ENCODE assay signal across 8 mouse cellular contexts in the genomic region with DNA sequence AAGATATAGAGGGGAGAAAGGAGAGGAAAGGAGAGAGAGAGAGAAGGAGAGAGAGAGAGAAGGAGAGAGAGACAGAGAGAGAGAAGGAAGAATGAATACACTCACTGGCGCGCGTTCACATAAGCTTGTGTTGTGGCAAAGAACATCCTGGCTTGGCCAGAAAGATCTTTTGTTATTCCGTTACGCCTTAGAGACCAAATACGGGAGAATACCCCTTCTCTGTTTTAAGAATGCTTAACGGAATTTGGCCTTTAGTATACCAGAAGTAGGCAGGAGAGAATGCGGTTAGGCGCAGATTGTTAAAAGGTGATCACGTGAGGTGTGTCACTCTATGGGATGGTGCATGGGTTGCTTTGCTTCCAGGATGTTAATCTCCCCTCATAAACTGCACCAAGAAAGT. TPM values are rescaled to one million over a fixed set of nuclear protein-coding genes. Genes with fewer than 3 reads are reported as not detected.
DNase-seq lines count a peak whose midpoint lies in the region; ATAC-seq and TF ChIP-seq lines count a peak whose summit lies in the region.

No protein-coding gene starts in this region.

- peaks cover 18% of the 10 kb centered on the region for H3K4me1 ChIP-seq in hindbrain, embryonic 16.5 days (ENCODE audit: control insufficient read depth, insufficient read depth, low read depth, low read length)
- H3K4me1 ChIP-seq in midbrain, postnatal 0 days (ENCODE audit: insufficient read depth, low read length) = peaks cover 8% of the 10 kb centered on the region

- peak overlapping the region; percentile 96 for H3K27ac ChIP-seq in layer of hippocampus, adult 2 months
- H3K27ac ChIP-seq in hindbrain, embryonic 16.5 days (ENCODE audit: low read depth, low read length) = no peak overlapping the region
- H3K27ac ChIP-seq in midbrain, postnatal 0 days (ENCODE audit: low read depth, low read length) = peak overlapping the region; percentile 93

- no peaks in the 10 kb centered on the region for H3K9me3 ChIP-seq in hindbrain, embryonic 16.5 days (ENCODE audit: control insufficient read depth, low read length)
- no peaks in the 10 kb centered on the region for H3K9me3 ChIP-seq in midbrain, postnatal 0 days (ENCODE audit: low read length)

- no peak for TF ChIP-seq CTCF in layer of hippocampus, adult 2 months (conservative IDR thresholded peaks at IDR 0.05)
- TF ChIP-seq CTCF in midbrain, postnatal 0 days (IDR thresholded peaks at IDR 0.05) = no peak

- ATAC-seq in hindbrain, embryonic 16.5 days = no peak
- no peak for ATAC-seq in midbrain, postnatal 0 days (ENCODE audit: low FRiP score)

- no peak for DNase-seq in layer of hippocampus, adult 2 months (ENCODE audit: low spot score in 2 of 2)
- DNase-seq in layer of hippocampus, adult 18-20 months (ENCODE audit: low spot score in 2 of 2) = no peak
- DNase-seq in ZHBTc4 (ENCODE audit: low read depth, low spot score) = peak; percentile 23
- DNase-seq in midbrain, postnatal 0 days (ENCODE audit: low spot score) = no peak
- DNase-seq in embryo, embryonic 11 days = no peak
- no peak for DNase-seq in cerebellum, adult 8-10 months
- DNase-seq in cerebellum, adult 9-11 months = no peak

- H3K4me3 ChIP-seq in layer of hippocampus, adult 2 months = peak overlapping the region; percentile 76
- peak overlapping the region; percentile 90 for H3K4me3 ChIP-seq in hindbrain, embryonic 16.5 days (ENCODE audit: low read length)
- H3K4me3 ChIP-seq in midbrain, postnatal 0 days (ENCODE audit: low read depth, low read length) = peak overlapping the region; percentile 100

- H3K9ac ChIP-seq in hindbrain, embryonic 16.5 days (ENCODE audit: low read depth, low read length) = peak overlapping the region; percentile 98
- peak overlapping the region; percentile 99 for H3K9ac ChIP-seq in midbrain, postnatal 0 days (replicated peaks; ENCODE audit: low read length, poor library complexity, severe bottlenecking)

- no peaks in the 10 kb centered on the region for H3K27me3 ChIP-seq in hindbrain, embryonic 16.5 days (replicated peaks; ENCODE audit: control insufficient read depth, insufficient read depth, low read length)
- no peaks in the 10 kb centered on the region for H3K27me3 ChIP-seq in midbrain, postnatal 0 days (ENCODE audit: insufficient read depth, low read length)

- peak overlapping the region; percentile 57 for H3K4me2 ChIP-seq in hindbrain, embryonic 16.5 days (ENCODE audit: low read length)
- H3K4me2 ChIP-seq in midbrain, postnatal 0 days (ENCODE audit: low read depth, low read length, poor library complexity, severe bottlenecking) = peak overlapping the region; percentile 73

- 11% methylated on average over 10 of the region's 10 CpGs for WGBS in hindbrain, embryonic 16.5 days
- 5% methylated on average over 10 of the region's 10 CpGs for WGBS in midbrain, postnatal 0 days

- peaks cover 22% of the 10 kb centered on the region for H3K36me3 ChIP-seq in hindbrain, embryonic 16.5 days (ENCODE audit: control insufficient read depth, insufficient read depth, low read length)
- peaks cover 22% of the 10 kb centered on the region for H3K36me3 ChIP-seq in midbrain, postnatal 0 days (ENCODE audit: insufficient read depth, low read length)

RNA-seq across cellular contexts. Expression of gene Zswim8, which starts 0.9 kb away (rescaled TPM):
- total RNA-seq in layer of hippocampus, adult 2 months (2021) = 100 to 1,000 TPM; 189 to 206 TPM
- 100 to 1,000 TPM; 165 to 186 TPM for total RNA-seq in layer of hippocampus, adult 18-20 months (2021)
- polyA plus RNA-seq in hindbrain, embryonic 16.5 days (2015; fragmentation: Nextera tagmentation; extraction: Ambion mirVana) = 36.1 and 42.2 TPM in 2 replicates
- 154 and 183 TPM in 2 replicates for total RNA-seq in midbrain, postnatal 0 days (2014; rRNA removed)
- polyA plus RNA-seq in midbrain, postnatal 0 days (2015; fragmentation: Nextera tagmentation; extraction: Ambion mirVana) = 35.1 and 37.8 TPM in 2 replicates

RNA-seq across cellular contexts. Expression of gene Chchd1, which starts 5.4 kb away (rescaled TPM):
- 10 to 100 TPM; 53.4 to 56.9 TPM for total RNA-seq in layer of hippocampus, adult 2 months (2021)
- 10 to 100 TPM; 53.1 to 53.3 TPM for total RNA-seq in layer of hippocampus, adult 18-20 months (2021)
- polyA plus RNA-seq in hindbrain, embryonic 16.5 days (2015; fragmentation: Nextera tagmentation; extraction: Ambion mirVana) = 148 and 163 TPM in 2 replicates
- total RNA-seq in midbrain, postnatal 0 days (2014; rRNA removed) = 122 and 180 TPM in 2 replicates
- 186 and 195 TPM in 2 replicates for polyA plus RNA-seq in midbrain, postnatal 0 days (2015; fragmentation: Nextera tagmentation; extraction: Ambion mirVana)

RNA-seq across cellular contexts. Expression of gene Fut11, which starts 13.5 kb away (rescaled TPM):
- 10 to 100 TPM; 14.8 to 15.5 TPM for total RNA-seq in layer of hippocampus, adult 2 months (2021)
- 10 to 100 TPM; 14.5 to 14.7 TPM for total RNA-seq in layer of hippocampus, adult 18-20 months (2021)
- 29.1 and 30.1 TPM in 2 replicates for polyA plus RNA-seq in hindbrain, embryonic 16.5 days (2015; fragmentation: Nextera tagmentation; extraction: Ambion mirVana)
- 21.0 and 22.8 TPM in 2 replicates for total RNA-seq in midbrain, postnatal 0 days (2014; rRNA removed)
- polyA plus RNA-seq in midbrain, postnatal 0 days (2015; fragmentation: Nextera tagmentation; extraction: Ambion mirVana) = 23.0 and 23.7 TPM in 2 replicates

RNA-seq across cellular contexts. Expression of gene Ndst2, which starts 26.1 kb away (rescaled TPM):
- 10 to 100 TPM; 20.4 to 20.9 TPM for total RNA-seq in layer of hippocampus, adult 2 months (2021)
- total RNA-seq in layer of hippocampus, adult 18-20 months (2021) = 10 to 100 TPM; 14.9 to 17.6 TPM
- 16.7 and 20.8 TPM in 2 replicates for polyA plus RNA-seq in hindbrain, embryonic 16.5 days (2015; fragmentation: Nextera tagmentation; extraction: Ambion mirVana)
- total RNA-seq in midbrain, postnatal 0 days (2014; rRNA removed) = 20.5 and 23.2 TPM in 2 replicates
- polyA plus RNA-seq in midbrain, postnatal 0 days (2015; fragmentation: Nextera tagmentation; extraction: Ambion mirVana) = 14.0 and 14.1 TPM in 2 replicates

RNA-seq across cellular contexts. Expression of gene Sec24c, which starts 34.1 kb away (rescaled TPM):
- 100 to 1,000 TPM; 104 to 108 TPM for total RNA-seq in layer of hippocampus, adult 2 months (2021)
- 100 to 1,000 TPM in 1 of 2 experiments, 10 to 100 TPM in 1; 97.2 to 109 TPM for total RNA-seq in layer of hippocampus, adult 18-20 months (2021)
- 80.6 and 103 TPM in 2 replicates for polyA plus RNA-seq in hindbrain, embryonic 16.5 days (2015; fragmentation: Nextera tagmentation; extraction: Ambion mirVana)
- total RNA-seq in midbrain, postnatal 0 days (2014; rRNA removed) = 90.2 and 141 TPM in 2 replicates
- 62.4 and 63.7 TPM in 2 replicates for polyA plus RNA-seq in midbrain, postnatal 0 days (2015; fragmentation: Nextera tagmentation; extraction: Ambion mirVana)
